Mouse (Mus musculus): ENCODE measurements around the gene Thsd7a. TPM values are rescaled to one million over a fixed set of nuclear protein-coding genes. Genes with fewer than 3 reads are reported as not detected.

Thsd7a gene
- polyA plus RNA-seq, 1 experiment from 2014 or later = 7.1 TPM

DNA sequence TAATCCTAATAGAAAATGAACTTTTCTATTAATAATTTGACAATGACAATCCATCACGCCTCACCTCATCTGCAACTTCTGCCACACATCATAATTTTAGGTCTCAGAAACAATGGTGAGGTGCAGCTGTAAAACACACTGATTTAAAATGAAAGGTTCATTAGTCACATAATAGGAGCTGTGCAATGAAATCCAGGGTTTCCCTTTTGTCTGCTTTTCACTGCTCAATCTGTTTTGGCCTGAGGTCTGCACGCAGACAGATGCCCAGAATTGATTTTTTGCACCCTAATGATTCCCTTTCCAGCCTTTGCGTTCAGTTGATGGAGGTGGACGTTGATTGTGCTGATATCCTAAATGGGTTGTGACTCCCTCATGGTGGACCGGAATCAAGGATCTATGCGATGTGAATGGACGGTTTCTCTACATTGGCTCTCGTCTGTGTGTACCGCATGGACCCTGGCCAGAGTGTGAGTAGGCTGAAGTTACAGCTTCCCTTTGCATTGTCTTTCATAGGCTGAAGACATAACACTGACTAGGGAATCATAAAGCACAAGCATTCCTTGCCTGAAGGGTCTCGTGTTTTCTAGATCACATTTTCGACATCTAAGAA, 120.5 kb downstream of the Thsd7a start:
- H3K27me3 ChIP-seq = no peaks in the 10 kb centered on the region
- no peaks in the 10 kb centered on the region for H3K9me3 ChIP-seq (replicated peaks)
- H3K27ac ChIP-seq = no peak overlapping the region
- ATAC-seq (replicated peaks; ENCODE audit: low FRiP score) = no peak
- 78% methylated on average over 11 of the region's 11 CpGs for WGBS
- no peaks in the 10 kb centered on the region for H3K4me1 ChIP-seq
- no peak overlapping the region for H3K4me2 ChIP-seq
- H3K9ac ChIP-seq = no peak overlapping the region
- no peaks in the 10 kb centered on the region for H3K36me3 ChIP-seq
- H3K4me3 ChIP-seq (replicated peaks) = no peak overlapping the region

DNA sequence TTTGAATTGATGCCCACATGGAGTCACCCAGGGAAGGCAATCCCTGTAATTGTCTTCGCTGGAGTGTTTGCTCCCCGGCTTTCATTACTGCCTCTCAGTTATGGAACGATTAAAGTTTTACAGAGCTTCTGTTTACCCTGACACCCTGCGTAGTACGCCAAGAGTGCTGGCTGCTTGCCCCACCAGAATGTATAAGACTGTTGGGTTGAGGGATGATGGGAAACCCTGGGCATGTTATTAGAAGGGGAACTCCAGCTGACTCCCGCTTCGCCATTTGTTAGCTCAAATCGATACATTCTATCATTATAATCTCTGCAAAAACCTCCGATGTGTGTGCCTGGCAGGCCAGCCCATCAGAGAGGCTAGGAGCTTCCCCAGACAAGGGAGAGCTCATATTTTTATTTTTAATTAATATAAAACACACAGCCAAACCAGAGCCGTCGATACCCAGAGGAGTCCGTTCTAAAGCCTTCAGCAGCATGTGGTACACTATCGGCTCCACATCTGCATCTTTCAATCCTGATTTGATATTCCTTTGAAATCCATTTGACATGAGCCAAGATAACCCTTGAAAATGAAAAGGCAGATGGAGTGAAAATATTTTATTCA, 142.5 kb downstream of the Thsd7a start:
- H3K4me3 ChIP-seq (replicated peaks) = no peak overlapping the region
- H3K4me2 ChIP-seq = no peak overlapping the region
- H3K9me3 ChIP-seq (replicated peaks) = no peaks in the 10 kb centered on the region
- H3K27me3 ChIP-seq = no peaks in the 10 kb centered on the region
- no peak overlapping the region for H3K27ac ChIP-seq
- 94% methylated on average over 13 of the region's 13 CpGs for WGBS
- no peaks in the 10 kb centered on the region for H3K4me1 ChIP-seq
- H3K9ac ChIP-seq = no peak overlapping the region
- H3K36me3 ChIP-seq = no peaks in the 10 kb centered on the region
- no peak for ATAC-seq (replicated peaks; ENCODE audit: low FRiP score)

DNA sequence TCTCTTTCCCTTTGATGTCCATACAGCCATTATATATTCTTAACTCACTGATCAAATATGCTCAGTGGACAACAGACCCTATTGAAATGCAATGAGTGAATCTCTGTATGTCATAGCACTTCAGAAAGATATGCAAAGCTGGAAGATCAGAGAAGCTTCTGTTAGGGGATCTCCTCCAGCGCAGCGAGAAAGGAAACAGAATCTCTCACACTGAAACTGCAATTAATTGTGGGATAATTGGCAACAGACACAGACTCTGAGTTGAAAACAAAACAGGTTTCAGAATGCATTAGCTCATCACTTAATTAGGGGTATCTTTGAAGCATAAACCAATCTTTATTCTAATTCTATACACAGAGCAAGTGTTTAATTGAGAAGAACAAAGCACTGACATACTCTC, 146.3 kb downstream of the Thsd7a start:
- no peak overlapping the region for H3K4me2 ChIP-seq
- no peaks in the 10 kb centered on the region for H3K27me3 ChIP-seq
- H3K4me1 ChIP-seq = no peaks in the 10 kb centered on the region
- WGBS = 64% methylated on average over 2 of the region's 2 CpGs
- H3K36me3 ChIP-seq = no peaks in the 10 kb centered on the region
- ATAC-seq (replicated peaks; ENCODE audit: low FRiP score) = no peak
- no peaks in the 10 kb centered on the region for H3K9me3 ChIP-seq (replicated peaks)
- H3K4me3 ChIP-seq (replicated peaks) = no peak overlapping the region
- no peak overlapping the region for H3K27ac ChIP-seq
- H3K9ac ChIP-seq = no peak overlapping the region

DNA sequence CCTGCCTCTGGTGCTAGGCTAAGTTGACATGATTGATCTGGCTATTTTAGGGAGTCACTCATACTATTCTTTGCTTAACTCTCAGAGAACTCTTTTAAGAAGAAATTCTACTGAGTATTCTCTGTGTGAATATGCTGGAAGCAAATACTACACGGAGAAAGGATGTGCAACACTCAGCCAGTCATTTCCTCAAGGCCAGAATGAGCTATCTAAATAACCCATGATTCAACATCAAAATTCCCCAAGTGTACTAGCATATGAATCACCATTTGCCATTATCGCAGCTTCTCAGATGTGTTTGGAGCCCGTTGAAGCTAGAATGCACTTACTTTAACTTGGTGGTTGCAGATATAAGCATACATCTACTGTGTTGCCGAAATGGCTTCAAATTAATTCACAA, 147.0 kb downstream of the Thsd7a start:
- no peak overlapping the region for H3K4me3 ChIP-seq (replicated peaks)
- WGBS = 80% methylated on average over 4 of the region's 4 CpGs

DNA sequence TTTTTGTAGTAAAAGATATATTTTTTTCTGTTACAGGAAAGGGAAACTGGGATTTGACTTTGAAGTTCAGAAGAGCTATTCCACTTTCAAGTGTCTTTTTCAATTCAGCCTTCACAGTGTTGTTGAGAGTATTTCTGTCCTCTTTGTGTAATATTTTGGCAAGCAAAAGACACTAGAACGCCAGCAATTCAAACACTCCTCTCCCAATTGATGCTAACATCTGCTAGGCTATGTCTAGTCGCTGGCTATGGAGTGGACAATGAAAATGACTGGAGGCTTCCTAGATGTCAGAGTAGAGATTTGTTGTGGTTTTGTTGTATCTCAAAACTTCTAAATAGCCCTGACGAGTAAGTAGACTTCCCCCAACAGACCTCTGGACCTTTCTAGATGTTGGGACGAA, 164.8 kb downstream of the Thsd7a start:
- no peaks in the 10 kb centered on the region for H3K4me1 ChIP-seq
- no peaks in the 10 kb centered on the region for H3K36me3 ChIP-seq
- WGBS = 78% methylated on average over 4 of the region's 4 CpGs
- no peak overlapping the region for H3K4me3 ChIP-seq (replicated peaks)
- no peaks in the 10 kb centered on the region for H3K27me3 ChIP-seq
- H3K9ac ChIP-seq = no peak overlapping the region
- no peaks in the 10 kb centered on the region for H3K9me3 ChIP-seq (replicated peaks)
- no peak overlapping the region for H3K4me2 ChIP-seq
- no peak overlapping the region for H3K27ac ChIP-seq
- ATAC-seq (replicated peaks; ENCODE audit: low FRiP score) = no peak

More for the DNA sequence above, 147.0 kb downstream of the Thsd7a start:
- no peaks in the 10 kb centered on the region for H3K36me3 ChIP-seq
- H3K27ac ChIP-seq = no peak overlapping the region
- H3K4me1 ChIP-seq = no peaks in the 10 kb centered on the region
- H3K27me3 ChIP-seq = no peaks in the 10 kb centered on the region
- no peak overlapping the region for H3K9ac ChIP-seq
- no peak overlapping the region for H3K4me2 ChIP-seq
- H3K9me3 ChIP-seq (replicated peaks) = no peaks in the 10 kb centered on the region
- no peak for ATAC-seq (replicated peaks; ENCODE audit: low FRiP score)

DNA sequence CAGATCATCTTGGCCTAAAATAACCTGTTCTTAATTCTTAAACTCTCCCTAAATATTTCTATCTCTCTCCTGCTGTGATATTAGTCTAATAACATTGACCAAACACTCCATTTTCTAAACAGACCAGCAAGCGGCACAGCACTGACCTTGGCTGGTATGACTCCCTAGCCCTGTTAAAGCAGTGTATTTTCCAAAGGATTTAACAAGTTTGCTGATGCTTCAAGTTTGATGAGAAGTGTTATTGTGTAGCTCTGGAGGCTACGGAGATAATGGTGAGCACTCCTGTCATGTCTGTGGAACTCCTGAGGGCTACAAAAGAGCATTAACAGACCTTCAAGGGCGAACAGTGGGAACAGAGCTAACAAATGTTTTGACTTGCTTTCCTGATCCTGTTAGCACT, 168.1 kb downstream of the Thsd7a start:
- no peak for ATAC-seq (replicated peaks; ENCODE audit: low FRiP score)
- no peak overlapping the region for H3K27ac ChIP-seq
- no peak overlapping the region for H3K9ac ChIP-seq
- no peaks in the 10 kb centered on the region for H3K36me3 ChIP-seq
- WGBS = 56% methylated on average over 3 of the region's 3 CpGs
- no peak overlapping the region for H3K4me2 ChIP-seq
- no peaks in the 10 kb centered on the region for H3K9me3 ChIP-seq (replicated peaks)
- no peaks in the 10 kb centered on the region for H3K27me3 ChIP-seq
- no peak overlapping the region for H3K4me3 ChIP-seq (replicated peaks)
- no peaks in the 10 kb centered on the region for H3K4me1 ChIP-seq

DNA sequence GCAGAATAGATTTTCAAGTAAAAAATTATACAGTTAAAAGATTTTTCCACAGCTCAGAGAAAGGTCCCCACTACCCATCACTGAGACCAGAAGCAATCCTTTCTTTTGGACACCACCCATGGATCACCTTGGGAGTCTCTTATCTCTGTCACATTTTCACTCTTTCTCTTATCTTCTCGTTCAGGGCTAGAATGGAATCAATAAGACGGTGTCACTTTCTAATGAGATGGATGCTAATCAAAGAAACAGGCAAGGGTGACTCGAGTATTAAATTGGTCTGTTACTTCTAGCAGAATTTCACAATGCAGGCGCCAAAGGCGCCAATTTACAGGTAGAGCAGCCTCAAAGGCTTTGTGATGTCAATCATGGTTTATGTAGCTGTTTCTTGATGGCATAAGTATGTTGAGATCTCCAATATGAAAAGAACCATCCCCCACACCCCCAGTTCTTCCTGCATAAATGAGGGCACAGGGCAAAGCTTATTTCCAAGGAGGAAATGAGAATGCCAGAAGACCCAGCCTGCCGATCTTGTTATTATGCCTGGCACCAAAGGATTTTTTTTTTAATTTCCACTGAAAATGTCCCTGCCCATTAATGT, 173.5 kb downstream of the Thsd7a start:
- no peak overlapping the region for H3K4me3 ChIP-seq (replicated peaks)
- 78% methylated on average over 6 of the region's 6 CpGs for WGBS
- no peak overlapping the region for H3K9ac ChIP-seq

DNA sequence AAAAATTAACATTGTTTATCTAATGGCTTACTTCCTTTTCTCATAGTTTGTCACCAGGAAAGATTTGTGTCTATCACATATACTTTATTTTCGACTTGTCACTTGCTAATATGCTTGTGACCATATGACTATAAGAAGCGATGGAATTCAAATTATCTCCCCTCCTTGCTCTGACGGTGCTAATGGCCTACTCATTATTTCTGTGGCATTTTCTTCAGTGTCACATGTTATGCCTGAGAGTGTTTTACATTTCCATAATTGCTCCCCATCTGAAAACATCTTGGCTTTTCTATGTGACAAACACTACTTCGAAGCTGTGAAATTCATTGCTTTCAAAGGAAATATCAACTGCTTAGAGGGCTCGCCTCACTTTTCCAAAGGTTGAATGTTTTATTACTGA, 177.0 kb downstream of the Thsd7a start:
- ATAC-seq (replicated peaks; ENCODE audit: low FRiP score) = no peak
- no peaks in the 10 kb centered on the region for H3K27me3 ChIP-seq
- no peak overlapping the region for H3K4me3 ChIP-seq (replicated peaks)
- H3K4me2 ChIP-seq = no peak overlapping the region
- WGBS = 70% methylated on average over 5 of the region's 5 CpGs
- no peaks in the 10 kb centered on the region for H3K36me3 ChIP-seq
- no peaks in the 10 kb centered on the region for H3K9me3 ChIP-seq (replicated peaks)
- H3K4me1 ChIP-seq = no peaks in the 10 kb centered on the region
- no peak overlapping the region for H3K9ac ChIP-seq
- no peak overlapping the region for H3K27ac ChIP-seq

More for the DNA sequence above, 173.5 kb downstream of the Thsd7a start:
- Histone ChIP-seq H3K36me3 (no peaks in the 10 kb centered on the region), H3K27me3 (no peaks in the 10 kb centered on the region), H3K4me2 (no peak overlapping the region), H3K9me3 (replicated peaks) (no peaks in the 10 kb centered on the region), H3K4me1 (no peaks in the 10 kb centered on the region), H3K27ac (no peak overlapping the region)
- no peak for ATAC-seq (replicated peaks; ENCODE audit: low FRiP score)

DNA sequence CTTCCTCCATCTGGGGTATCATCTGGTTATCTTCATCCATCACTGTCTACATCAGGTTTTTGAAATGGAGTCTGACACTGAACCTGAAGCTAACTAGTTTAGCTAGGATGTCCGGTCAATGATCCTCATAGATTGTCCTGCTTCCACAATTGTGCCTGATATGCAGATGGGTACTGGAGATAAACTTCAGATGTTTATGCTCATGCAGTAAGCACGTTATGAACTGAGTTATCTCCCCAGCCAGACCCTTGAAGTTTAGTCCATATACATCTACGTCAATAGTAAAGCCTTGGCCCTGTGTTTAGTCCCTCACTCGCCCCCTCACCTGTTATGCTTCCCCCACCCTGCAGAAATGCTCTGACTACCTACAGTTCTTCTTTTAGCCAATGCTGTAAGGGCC, 184.1 kb downstream of the Thsd7a start:
- 84% methylated on average over 4 of the region's 4 CpGs for WGBS
- no peaks in the 10 kb centered on the region for H3K9me3 ChIP-seq (replicated peaks)
- no peaks in the 10 kb centered on the region for H3K4me1 ChIP-seq
- no peaks in the 10 kb centered on the region for H3K36me3 ChIP-seq
- H3K4me2 ChIP-seq = no peak overlapping the region
- ATAC-seq (replicated peaks; ENCODE audit: low FRiP score) = no peak
- no peak overlapping the region for H3K27ac ChIP-seq
- H3K4me3 ChIP-seq (replicated peaks) = no peak overlapping the region
- no peak overlapping the region for H3K9ac ChIP-seq
- no peaks in the 10 kb centered on the region for H3K27me3 ChIP-seq

DNA sequence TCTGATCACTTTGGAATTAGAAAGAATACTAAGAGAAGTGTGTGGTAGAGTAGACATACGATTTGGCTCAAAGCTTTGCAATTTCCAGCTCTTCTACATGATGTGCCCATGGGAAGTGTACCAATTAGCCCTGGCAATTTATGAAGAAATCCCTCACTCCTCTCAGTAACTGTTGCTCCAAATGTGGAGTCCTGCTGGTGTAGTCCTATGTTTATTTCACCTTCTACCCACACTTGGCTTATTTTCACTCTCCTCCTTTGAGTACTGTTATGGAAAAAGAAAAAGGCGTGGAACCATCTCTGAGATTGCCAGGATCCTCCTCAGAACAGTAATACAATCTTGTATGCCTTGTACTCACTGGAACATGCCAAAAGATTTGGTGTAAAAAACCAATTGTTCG, 186.9 kb downstream of the Thsd7a start:
- H3K9ac ChIP-seq = no peak overlapping the region
- H3K4me2 ChIP-seq = no peak overlapping the region
- no peak for ATAC-seq (replicated peaks; ENCODE audit: low FRiP score)
- H3K4me3 ChIP-seq (replicated peaks) = no peak overlapping the region
- no peaks in the 10 kb centered on the region for H3K27me3 ChIP-seq
- WGBS = 82% methylated on average over 3 of the region's 3 CpGs
- no peaks in the 10 kb centered on the region for H3K9me3 ChIP-seq (replicated peaks)
- H3K36me3 ChIP-seq = no peaks in the 10 kb centered on the region
- H3K4me1 ChIP-seq = no peaks in the 10 kb centered on the region
- H3K27ac ChIP-seq = no peak overlapping the region

DNA sequence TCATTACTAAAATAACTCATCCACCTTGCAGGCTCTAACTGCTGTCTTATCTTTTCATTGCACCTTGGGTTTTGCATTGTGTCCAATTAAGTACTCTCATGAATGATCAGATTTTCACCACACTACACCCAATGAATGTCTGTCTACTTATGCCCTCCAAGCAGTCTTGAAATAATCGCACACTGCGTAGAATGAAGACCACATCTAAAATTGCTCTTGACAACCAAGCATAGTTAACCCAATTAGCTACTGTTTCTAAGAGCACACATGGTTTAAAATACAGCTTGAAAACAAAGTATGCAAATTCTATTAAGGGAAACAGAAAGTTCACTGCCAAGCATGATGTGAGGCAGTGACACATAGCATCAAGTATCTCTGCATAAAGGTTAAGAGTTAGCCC, 188.7 kb downstream of the Thsd7a start:
- Histone ChIP-seq H3K4me3 (replicated peaks) (no peak overlapping the region), H3K36me3 (no peaks in the 10 kb centered on the region), H3K9ac (no peak overlapping the region), H3K4me2 (no peak overlapping the region), H3K27ac (no peak overlapping the region), H3K9me3 (replicated peaks) (no peaks in the 10 kb centered on the region), H3K27me3 (no peaks in the 10 kb centered on the region), H3K4me1 (no peaks in the 10 kb centered on the region)
- 93% methylated on average over 2 of the region's 2 CpGs for WGBS
- ATAC-seq (replicated peaks; ENCODE audit: low FRiP score) = no peak

DNA sequence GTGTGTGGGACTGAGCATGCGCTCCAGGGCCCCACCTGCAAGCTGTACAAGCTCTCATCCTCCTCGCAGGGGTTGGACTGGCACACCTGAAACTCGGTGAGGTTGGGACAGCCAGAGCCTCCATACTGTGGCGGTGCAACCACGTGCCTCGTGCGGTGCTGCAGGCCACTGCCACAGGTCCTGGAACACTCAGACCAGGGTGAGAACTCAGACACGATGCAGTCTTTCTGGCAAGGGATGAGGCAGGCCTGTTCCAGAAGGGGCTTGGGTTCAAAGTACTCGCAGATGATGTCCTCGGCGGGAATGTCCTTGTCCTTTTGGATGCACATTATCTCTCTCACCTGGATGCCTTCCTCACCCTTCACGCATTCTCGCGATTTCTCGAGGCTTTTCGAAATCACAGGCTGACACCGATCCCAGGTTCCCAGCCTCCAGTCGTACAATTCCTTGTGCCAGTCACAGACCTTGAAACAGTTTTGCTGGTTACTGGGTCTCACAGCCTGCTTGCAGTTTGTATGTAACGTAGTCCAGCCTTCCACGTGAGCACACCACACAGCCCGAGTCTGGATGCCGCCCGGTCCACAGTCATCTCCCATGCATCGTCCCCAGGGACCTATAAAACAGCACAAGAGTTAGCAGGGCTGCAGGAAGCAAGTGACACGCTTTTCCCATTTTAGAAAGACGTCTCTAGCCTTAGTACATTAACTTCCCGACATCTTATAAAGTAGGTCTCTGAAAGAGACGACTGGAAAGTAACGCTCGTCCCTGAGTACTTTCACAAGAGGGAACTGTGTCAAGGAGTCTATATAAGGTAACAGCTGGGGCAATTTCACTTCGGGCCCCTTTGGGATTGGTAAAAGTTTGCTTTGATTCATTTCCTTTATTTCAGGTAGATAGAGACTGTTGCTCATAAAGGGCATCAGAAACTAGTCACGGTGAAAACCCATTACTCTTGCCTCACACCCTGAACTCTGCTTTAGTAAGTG, 193.8 kb downstream of the Thsd7a start:
- no peak overlapping the region for H3K27ac ChIP-seq
- ATAC-seq (replicated peaks; ENCODE audit: low FRiP score) = no peak; the same call in 1 of the 2 replicates
- no peak overlapping the region for H3K4me2 ChIP-seq
- H3K27me3 ChIP-seq = no peaks in the 10 kb centered on the region
- no peaks in the 10 kb centered on the region for H3K9me3 ChIP-seq (replicated peaks)
- 73% methylated on average over 32 of the region's 32 CpGs for WGBS
- no peaks in the 10 kb centered on the region for H3K4me1 ChIP-seq
- H3K36me3 ChIP-seq = no peaks in the 10 kb centered on the region
- H3K9ac ChIP-seq = no peak overlapping the region
- no peak overlapping the region for H3K4me3 ChIP-seq (replicated peaks)

Data from kidney, embryonic 15.5 days (tissue).